Mouse (Mus musculus): Measurements from ENCODE around the gene Jmjd7.

GRCm38 (mm10) chr2:120074096-120074495, 46.8 kb downstream of the Jmjd7 start:
- no peak for TF ChIP-seq CHD2 (IDR thresholded peaks at IDR 0.05; ENCODE audit: low read depth, low read length)
- TF ChIP-seq HCFC1 (IDR thresholded peaks at IDR 0.05; ENCODE audit: borderline replicate concordance, insufficient read depth, low read length) = no peak
- no peak for TF ChIP-seq MAFK (IDR thresholded peaks at IDR 0.05; ENCODE audit: insufficient read depth, low read depth, low read length)
- no peak for TF ChIP-seq ZNF384 (IDR thresholded peaks at IDR 0.05; ENCODE audit: low read depth, low read length)
- TF ChIP-seq ZC3H11A (IDR thresholded peaks at IDR 0.05; ENCODE audit: borderline replicate concordance, low read depth, low read length) = no peak

Measured in ES-E14 (cell line).